Mouse (Mus musculus) myocyte (in vitro differentiated cells): Measurements from ENCODE around the gene Rnf157. TPM values are rescaled to one million over a fixed set of nuclear protein-coding genes. Genes with fewer than 3 reads are reported as not detected.

Source experiments
- H3K27me3 ChIP-seq: one replicate; pipeline ENCODE4 v1.6.1; 2011; ENCODE audit not compliant: control insufficient read depth, insufficient read depth, insufficient read length
- H3K36me3 ChIP-seq: one replicate; pipeline ENCODE4 v1.6.1; 2011; ENCODE audit not compliant: control insufficient read depth, insufficient read depth
- H3K4me2 ChIP-seq: one replicate; pipeline ENCODE4 v1.6.1; 2011; ENCODE audit warnings: low read depth, control low read depth
- H3K4me3 ChIP-seq: one replicate; pipeline ENCODE4 v1.5.1; 2011; ENCODE audit warnings: mild to moderate bottlenecking, control low read depth, moderate library complexity
- H3K79me2 ChIP-seq: one replicate; pipeline ENCODE4 v1.6.1; 2011; ENCODE audit not compliant: control insufficient read depth, insufficient read depth
- H3ac ChIP-seq: one replicate; pipeline ENCODE4 v1.6.1; 2011; ENCODE audit not compliant: control insufficient read depth, insufficient read length
- CEBPB ChIP-seq: IDR thresholded peaks from 2 replicates; pipeline ENCODE4 v1.6.1; 2011; ENCODE audit warnings: mild to moderate bottlenecking, moderate library complexity; ENCODE audit not compliant: poor library complexity, insufficient read depth, severe bottlenecking
- E2F4 ChIP-seq: IDR thresholded peaks from one replicate; pipeline ENCODE4 v1.6.1; 2011; ENCODE audit warnings: mild to moderate bottlenecking, control low read depth, moderate library complexity; ENCODE audit not compliant: insufficient read depth
- MAX ChIP-seq: IDR thresholded peaks from one replicate; pipeline ENCODE4 v1.6.1; 2011; ENCODE audit warnings: low read depth, mild to moderate bottlenecking, control low read depth
- MYOD1 ChIP-seq, 3 experiments: IDR thresholded peaks; one replicate each; pipeline ENCODE4 v1.6.1; 2011; ENCODE audit warnings: control low read depth in 2 of 3, low read depth in 2 of 3, mild to moderate bottlenecking in 2 of 3, moderate library complexity in 1 of 3; ENCODE audit not compliant: insufficient read length in 2 of 3, control insufficient read depth in 1 of 3
- MYOG ChIP-seq, 3 experiments: IDR thresholded peaks; one replicate each; pipeline ENCODE4 v1.6.1; 2011; ENCODE audit warnings: control low read depth in 2 of 3, low read depth in 2 of 3, mild to moderate bottlenecking in 2 of 3; ENCODE audit not compliant: insufficient read length in 2 of 3, control insufficient read depth in 1 of 3, insufficient read depth in 1 of 3
- POLR2A ChIP-seq: IDR thresholded peaks from one replicate; pipeline ENCODE4 v1.6.1; 2011; ENCODE audit warnings: low read depth, mild to moderate bottlenecking, control low read depth, moderate library complexity; ENCODE audit not compliant: insufficient read length
- POLR2AphosphoS2 ChIP-seq: IDR thresholded peaks from one replicate; pipeline ENCODE4 v1.6.1; 2011; ENCODE audit warnings: low read depth, control low read depth; ENCODE audit not compliant: insufficient read length
- REST ChIP-seq: IDR thresholded peaks from one replicate; pipeline ENCODE4 v1.6.1; 2011; ENCODE audit warnings: mild to moderate bottlenecking, control low read depth, moderate library complexity; ENCODE audit not compliant: insufficient read depth, insufficient read length
- SRF ChIP-seq: IDR thresholded peaks from one replicate; pipeline ENCODE4 v1.6.1; 2011; ENCODE audit warnings: low read depth; ENCODE audit not compliant: control insufficient read depth, insufficient read length
- TCF12 ChIP-seq: IDR thresholded peaks from one replicate; pipeline ENCODE4 v1.6.1; 2011; ENCODE audit warnings: mild to moderate bottlenecking, control low read depth; ENCODE audit not compliant: poor library complexity, insufficient read depth, severe bottlenecking
- TCF3 ChIP-seq: IDR thresholded peaks from one replicate; pipeline ENCODE4 v1.6.1; 2011; ENCODE audit warnings: low read depth, control low read depth; ENCODE audit not compliant: insufficient read length
- USF1 ChIP-seq: IDR thresholded peaks from one replicate; pipeline ENCODE4 v1.6.1; 2011; ENCODE audit warnings: low read depth, mild to moderate bottlenecking, control low read depth, moderate library complexity
- polyA plus RNA-seq: library from polyadenylated mRNA; unstranded; fragments of >200 nt; fragmentation: generic; extraction: Trizol; gene quantifications from one replicate; pipeline ENCODE4 v1.2.1, GENCODE M21; 2012; ENCODE audit warnings: missing spikeins

Rnf157 gene
- polyA plus RNA-seq, 1 experiment: 15.2 TPM

DNA sequence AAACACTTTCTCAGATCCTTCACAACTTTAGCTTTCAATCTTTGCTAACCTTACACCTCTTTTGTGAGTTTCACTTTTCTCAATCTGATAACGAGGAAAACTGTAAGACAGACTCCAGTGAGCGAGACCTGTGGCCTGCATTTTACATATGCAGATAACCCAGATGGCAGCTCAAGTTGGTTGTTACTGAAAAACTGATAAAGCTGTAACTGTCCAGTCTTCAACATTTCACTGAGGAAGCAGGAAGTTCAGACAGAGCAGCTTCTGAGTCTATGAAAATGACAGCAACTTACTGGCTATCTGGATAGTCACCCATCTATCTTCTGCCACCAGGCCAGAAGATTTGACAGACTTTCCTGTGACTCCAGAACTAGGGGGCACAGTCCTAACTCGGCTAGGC lies 103.2 kb downstream of the Rnf157 start:
- TF ChIP-seq POLR2AphosphoS2: no peak
- no peak for TF ChIP-seq USF1
- no peak for TF ChIP-seq TCF12
- TF ChIP-seq POLR2A: no peak
- TF ChIP-seq SRF: no peak
- TF ChIP-seq TCF3: no peak
- TF ChIP-seq MYOD1 (IDR thresholded peaks at IDR 0.05; ENCODE audit: control insufficient read depth in 1 of 3, insufficient read length in 2 of 3, low read depth in 2 of 3): no peak
- TF ChIP-seq CEBPB: no peak
- no peak for TF ChIP-seq REST
- no peak for TF ChIP-seq E2F4
- no peak for TF ChIP-seq MAX
- no peak for TF ChIP-seq MYOG (IDR thresholded peaks at IDR 0.05; ENCODE audit: control insufficient read depth in 1 of 3, insufficient read depth in 1 of 3, insufficient read length in 2 of 3, low read depth in 2 of 3)
- no peak overlapping the region for H3K4me3 ChIP-seq

DNA sequence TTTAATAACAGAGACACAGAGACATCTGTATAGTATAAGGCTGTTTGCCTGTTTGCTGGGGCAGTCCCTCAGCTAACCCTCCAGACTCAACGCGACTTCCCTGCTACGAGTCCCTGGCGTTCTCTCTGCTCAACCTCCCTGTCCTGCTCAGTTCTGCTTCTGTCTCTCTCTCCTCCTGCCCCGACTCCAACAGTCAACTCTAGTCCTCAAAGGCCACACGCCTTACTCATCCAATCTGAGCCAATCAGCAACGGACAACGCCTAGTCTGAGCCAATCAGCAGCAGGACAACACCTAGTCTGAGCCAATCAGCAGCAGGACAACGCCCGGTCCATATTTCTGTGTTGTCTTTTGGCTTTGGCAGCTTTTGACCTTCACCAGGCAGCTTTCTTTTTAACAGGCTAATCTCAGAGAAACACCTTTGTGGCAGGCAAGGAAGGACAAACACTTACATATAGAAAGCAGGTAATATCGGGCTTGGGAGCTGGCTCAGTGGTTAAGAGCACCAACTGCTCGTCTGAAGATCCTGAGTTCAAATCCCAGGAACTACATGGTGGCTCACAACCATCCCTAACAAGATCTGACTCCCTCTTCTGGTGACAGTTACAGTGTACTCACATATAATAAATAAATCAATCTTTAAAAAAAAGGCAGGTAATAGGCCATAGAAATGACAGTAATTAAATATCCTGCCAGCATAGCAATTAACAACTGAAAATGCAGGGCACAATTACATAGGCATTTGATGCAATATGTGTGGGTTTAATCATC lies 104.9 kb downstream of the Rnf157 start:
- Histone ChIP-seq H3K4me2 (no peak overlapping the region), H3K4me3 (no peak overlapping the region), H3K36me3 (peaks cover 8% of the 10 kb centered on the region), H3K27me3 (no peaks in the 10 kb centered on the region), H3ac (no peak overlapping the region), H3K79me2 (peaks cover 10% of the 10 kb centered on the region)
- TF ChIP-seq USF1 (no peak), REST (no peak), POLR2A (no peak), SRF (no peak), MAX (no peak), MYOG (IDR thresholded peaks at IDR 0.05; ENCODE audit: control insufficient read depth in 1 of 3, insufficient read depth in 1 of 3, insufficient read length in 2 of 3, low read depth in 2 of 3) (no peak), MYOD1 (IDR thresholded peaks at IDR 0.05; ENCODE audit: control insufficient read depth in 1 of 3, insufficient read length in 2 of 3, low read depth in 2 of 3) (no peak), POLR2AphosphoS2 (no peak), E2F4 (no peak), TCF12 (no peak), TCF3 (no peak), CEBPB (no peak)

More for the DNA sequence above, 103.2 kb downstream of the Rnf157 start:
- Histone ChIP-seq H3K4me2 (no peak overlapping the region), H3K36me3 (peaks cover under 1% of the 10 kb centered on the region), H3K27me3 (no peaks in the 10 kb centered on the region), H3K79me2 (peaks cover 10% of the 10 kb centered on the region), H3ac (no peak overlapping the region)

DNA sequence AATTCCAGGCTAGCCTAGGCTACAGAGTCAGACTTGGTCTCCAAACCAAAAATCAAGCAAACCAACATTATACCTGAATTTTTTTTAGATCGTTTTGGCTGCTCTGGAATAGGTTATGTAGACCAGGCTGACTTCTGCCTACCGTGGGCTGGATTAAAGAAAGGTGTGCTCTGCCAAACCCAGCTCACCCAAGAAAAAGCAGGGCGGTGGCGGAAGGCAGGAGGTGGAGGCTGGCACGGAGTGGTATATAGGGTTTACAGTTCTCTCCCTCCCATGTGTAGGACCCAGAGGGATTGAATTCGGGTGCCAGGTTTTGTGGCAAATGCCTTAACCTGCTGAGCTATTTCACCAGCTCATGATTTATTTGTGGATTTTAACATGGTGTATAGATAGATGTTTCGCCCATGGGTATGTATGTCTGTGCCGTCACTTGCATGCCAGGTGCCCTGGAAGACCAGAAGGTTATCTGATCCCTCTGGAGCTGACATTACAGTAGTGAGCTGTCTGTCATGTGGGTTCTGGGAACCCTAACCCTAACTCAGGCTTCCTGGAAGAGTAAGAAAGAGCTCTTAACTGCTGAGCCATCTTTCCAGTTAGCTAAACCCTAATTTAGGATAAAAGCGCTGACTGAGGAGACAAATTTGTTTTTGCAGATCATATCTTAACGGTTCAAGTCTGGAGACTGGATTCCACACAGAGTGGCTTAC lies 105.7 kb downstream of the Rnf157 start, which contains the start of gene Exoc7:
Exoc7 (minus strand) TSS at position 215 of the 707 bp plus-strand sequence.
- Histone ChIP-seq H3ac (peak within 1 kb of the TSS; percentile 17), H3K36me3 (peaks cover 15% of the 10 kb centered on the region), H3K4me3 (peak within 1 kb of the TSS; percentile 91), H3K27me3 (no peaks in the 10 kb centered on the region), H3K79me2 (peaks cover 10% of the 10 kb centered on the region), H3K4me2 (peak within 1 kb of the TSS; percentile 100)
- TF ChIP-seq USF1 (no peak), SRF (no peak), MAX (no peak), POLR2AphosphoS2 (no peak), E2F4 (no peak), MYOD1 (IDR thresholded peaks at IDR 0.05; ENCODE audit: control insufficient read depth in 1 of 3, insufficient read length in 2 of 3, low read depth in 2 of 3) (no peak), MYOG (IDR thresholded peaks at IDR 0.05; ENCODE audit: control insufficient read depth in 1 of 3, insufficient read depth in 1 of 3, insufficient read length in 2 of 3, low read depth in 2 of 3) (no peak), TCF12 (no peak), CEBPB (no peak), POLR2A (no peak)

DNA sequence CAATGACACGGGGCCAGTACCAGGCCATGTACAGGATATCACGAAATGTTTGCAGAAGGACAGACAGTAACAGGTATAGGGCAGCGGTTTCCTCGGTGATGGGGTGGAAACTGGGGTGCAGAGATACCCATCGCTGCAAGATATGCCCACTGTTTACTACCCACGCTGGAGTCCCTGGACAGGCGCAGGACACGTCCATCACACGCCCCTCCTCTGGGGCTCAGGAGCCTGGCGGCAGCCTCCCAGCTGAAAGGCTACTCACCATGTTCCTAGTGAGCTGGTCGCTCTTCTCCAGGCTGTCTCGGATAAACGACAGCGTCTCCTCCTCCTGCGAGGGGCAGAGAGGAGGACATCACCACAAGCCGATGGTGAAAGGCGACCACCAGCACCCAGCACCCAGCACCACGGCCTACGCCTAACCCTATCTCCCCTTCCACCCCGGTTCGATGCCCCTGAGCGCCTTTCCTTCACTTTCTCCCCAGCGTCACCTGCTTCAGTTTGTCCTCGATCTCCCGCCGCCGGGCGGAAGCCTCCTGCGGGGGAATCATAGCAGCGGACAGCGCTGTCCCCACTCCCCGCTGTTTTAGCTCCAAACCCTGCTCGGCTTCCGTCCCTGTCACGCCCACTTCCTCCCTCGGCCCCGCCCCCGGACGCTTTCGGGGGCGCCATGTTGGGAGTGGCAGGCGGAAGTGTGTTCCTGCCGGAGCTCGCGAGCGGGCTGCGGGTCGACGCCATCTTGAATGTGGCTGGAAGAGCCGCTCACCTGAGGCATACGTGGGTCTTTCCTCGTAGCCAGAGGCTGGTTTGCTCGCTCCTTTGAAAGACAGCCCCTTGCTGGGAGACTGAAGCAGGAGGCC lies 106.5 kb downstream of the Rnf157 start:
- Histone ChIP-seq H3K4me2 (peak overlapping the region; percentile 100), H3K36me3 (peaks cover 17% of the 10 kb centered on the region), H3ac (peak overlapping the region; percentile 17), H3K27me3 (no peaks in the 10 kb centered on the region), H3K79me2 (peaks cover 10% of the 10 kb centered on the region), H3K4me3 (peak overlapping the region; percentile 91)
- TF ChIP-seq POLR2A (peak; percentile 72), USF1 (no peak), POLR2AphosphoS2 (peak; percentile 35), REST (no peak)
